ENCODE assay signal across 7 mouse cellular contexts in genomic region chr8:8661759-8662138, GRCm38 (mm10). TPM values are rescaled to one million over a fixed set of nuclear protein-coding genes. Genes with fewer than 3 reads are reported as not detected.
DNase-seq lines count a peak whose midpoint lies in the region; ATAC-seq and TF ChIP-seq lines count a peak whose summit lies in the region.

No protein-coding gene starts in this region.

- no peaks in the 10 kb centered on the region for H3K27me3 ChIP-seq in heart, embryonic 10.5 days (ENCODE audit: insufficient read depth, poor library complexity, severe bottlenecking)
- H3K27me3 ChIP-seq in kidney, embryonic 14.5 days (ENCODE audit: control insufficient read depth, insufficient read depth, low read length), result 0 out of 2 replicates have a peak, but pooled peaks cover 4% of the 10 kb centered on the region
- no peaks in the 10 kb centered on the region for H3K27me3 ChIP-seq in limb, embryonic 14.5 days (ENCODE audit: control insufficient read depth, insufficient read depth, low read length)
- no peaks in the 10 kb centered on the region for H3K27me3 ChIP-seq in midbrain, embryonic 16.5 days (ENCODE audit: control insufficient read depth, insufficient read depth, low read depth, low read length)
- peaks cover 19% of the 10 kb centered on the region for H3K27me3 ChIP-seq in spleen, adult 2 months (ENCODE audit: control insufficient read depth, insufficient read depth, low read length)

- H3K4me2 ChIP-seq in kidney, embryonic 14.5 days (replicated peaks; ENCODE audit: low read depth, low read length), result peak overlapping the region; percentile 92
- peak overlapping the region; percentile 82 for H3K4me2 ChIP-seq in limb, embryonic 14.5 days (replicated peaks; ENCODE audit: low read depth, low read length, severe bottlenecking)
- peak overlapping the region; percentile 93 for H3K4me2 ChIP-seq in midbrain, embryonic 16.5 days (ENCODE audit: low read length)

- H3K27ac ChIP-seq in embryonic fibroblast, embryonic 13.5 days (ENCODE audit: insufficient read depth, low read length), result peak overlapping the region; percentile 55; the same call in 1 of the 2 replicates
- peak overlapping the region; percentile 93 for H3K27ac ChIP-seq in heart, embryonic 10.5 days
- peak overlapping the region; percentile 82; the same call in 1 of the 2 replicates for H3K27ac ChIP-seq in kidney, embryonic 14.5 days (ENCODE audit: low read depth, low read length)
- peak overlapping the region; percentile 67 for H3K27ac ChIP-seq in limb, embryonic 14.5 days (replicated peaks; ENCODE audit: low read depth, low read length)
- H3K27ac ChIP-seq in midbrain, embryonic 16.5 days (ENCODE audit: low read length), result peak overlapping the region; percentile 83
- no peak overlapping the region for H3K27ac ChIP-seq in spleen, adult 2 months (ENCODE audit: insufficient read depth, low read length)

- peak overlapping the region; percentile 89 for H3K9ac ChIP-seq in kidney, embryonic 14.5 days (ENCODE audit: low read depth, low read length)
- peak overlapping the region; percentile 54 for H3K9ac ChIP-seq in limb, embryonic 14.5 days (ENCODE audit: low read depth, low read length, severe bottlenecking)
- H3K9ac ChIP-seq in midbrain, embryonic 16.5 days (ENCODE audit: low read depth, low read length), result peak overlapping the region; percentile 71

- peaks cover 4% of the 10 kb centered on the region; the same call in 1 of the 2 replicates for H3K4me1 ChIP-seq in embryonic fibroblast, embryonic 13.5 days (ENCODE audit: control insufficient read depth, insufficient read depth, low read length)
- peaks cover 21% of the 10 kb centered on the region for H3K4me1 ChIP-seq in heart, embryonic 10.5 days
- 0 out of 2 replicates have a peak, but pooled peaks cover 3% of the 10 kb centered on the region for H3K4me1 ChIP-seq in kidney, embryonic 14.5 days (ENCODE audit: control insufficient read depth, insufficient read depth, low read length)
- peaks cover 14% of the 10 kb centered on the region for H3K4me1 ChIP-seq in limb, embryonic 14.5 days (ENCODE audit: control insufficient read depth, insufficient read depth, low read length)
- H3K4me1 ChIP-seq in midbrain, embryonic 16.5 days (ENCODE audit: control insufficient read depth, insufficient read depth, low read length), result peaks cover 13% of the 10 kb centered on the region
- peaks cover 8% of the 10 kb centered on the region for H3K4me1 ChIP-seq in spleen, adult 2 months (ENCODE audit: control insufficient read depth, insufficient read depth, insufficient read length)

- H3K36me3 ChIP-seq in heart, embryonic 10.5 days, result peaks cover 10% of the 10 kb centered on the region
- peaks cover 10% of the 10 kb centered on the region for H3K36me3 ChIP-seq in kidney, embryonic 14.5 days (ENCODE audit: control insufficient read depth, insufficient read depth, low read length)
- H3K36me3 ChIP-seq in limb, embryonic 14.5 days (ENCODE audit: control insufficient read depth, insufficient read depth, low read length), result peaks cover 10% of the 10 kb centered on the region
- 0 out of 2 replicates have a peak, but pooled peaks cover 4% of the 10 kb centered on the region for H3K36me3 ChIP-seq in midbrain, embryonic 16.5 days (ENCODE audit: control insufficient read depth, insufficient read depth, low read length)
- H3K36me3 ChIP-seq in spleen, adult 2 months (ENCODE audit: control insufficient read depth, insufficient read depth, low read length), result peaks cover 5% of the 10 kb centered on the region

- H3K4me3 ChIP-seq in embryonic fibroblast, embryonic 13.5 days (ENCODE audit: insufficient read depth, low read length), result peak overlapping the region; percentile 72
- H3K4me3 ChIP-seq in heart, embryonic 10.5 days, result peak overlapping the region; percentile 81
- H3K4me3 ChIP-seq in kidney, embryonic 14.5 days (ENCODE audit: low read length), result peak overlapping the region; percentile 82
- peak overlapping the region; percentile 93 for H3K4me3 ChIP-seq in limb, embryonic 14.5 days (replicated peaks; ENCODE audit: low read length)
- peak overlapping the region; percentile 93 for H3K4me3 ChIP-seq in midbrain, embryonic 16.5 days (ENCODE audit: low read depth, low read length)
- H3K4me3 ChIP-seq in spleen, adult 2 months (ENCODE audit: extremely low read depth, insufficient read depth, insufficient read length), result peak overlapping the region; percentile 77

- H3K9me3 ChIP-seq in heart, embryonic 10.5 days, result no peaks in the 10 kb centered on the region
- H3K9me3 ChIP-seq in kidney, embryonic 14.5 days (ENCODE audit: control insufficient read depth, low read length), result no peaks in the 10 kb centered on the region
- no peaks in the 10 kb centered on the region for H3K9me3 ChIP-seq in limb, embryonic 14.5 days (ENCODE audit: control insufficient read depth, low read length)
- H3K9me3 ChIP-seq in midbrain, embryonic 16.5 days (replicated peaks; ENCODE audit: control insufficient read depth, low read length, poor library complexity, severe bottlenecking), result no peaks in the 10 kb centered on the region

- DNase-seq in brain, adult 2 months (ENCODE audit: low read depth, low spot score), result peak; percentile 95
- DNase-seq in heart, embryonic 10.5 days (ENCODE audit: low spot score), result peak; percentile 89
- DNase-seq in limb, embryonic 14.5 days (ENCODE audit: low spot score), result peak; percentile 90
- peak; percentile 64 to 81 for DNase-seq in spleen, adult 2 months (ENCODE audit: low read depth in 1 of 2, low spot score in 2 of 2)

- under 1% methylated on average over 23 of the region's 23 CpGs for WGBS in heart, embryonic 10.5 days
- under 1% methylated on average over 23 of the region's 23 CpGs for WGBS in kidney, embryonic 14.5 days
- 0% methylated on average over 23 of the region's 23 CpGs for WGBS in limb, embryonic 14.5 days
- WGBS in midbrain, embryonic 16.5 days, result under 1% methylated on average over 23 of the region's 23 CpGs
- 1% methylated on average over 23 of the region's 23 CpGs for WGBS in spleen, adult 2 months

- no peak for TF ChIP-seq POLR2A in embryonic fibroblast, embryonic 13.5 days (IDR thresholded peaks at IDR 0.05; ENCODE audit: low read depth, low read length)
- no peak for TF ChIP-seq POLR2A in limb, embryonic 14.5 days (IDR thresholded peaks at IDR 0.05; ENCODE audit: borderline replicate concordance, extremely low read depth, insufficient read depth, insufficient read length)
- no peak for TF ChIP-seq POLR2A in spleen, adult 2 months (IDR thresholded peaks at IDR 0.05; ENCODE audit: low read depth, low read length)

- peak; percentile 56; the same call in 1 of the 2 replicates for TF ChIP-seq CTCF in embryonic fibroblast, embryonic 13.5 days (IDR thresholded peaks at IDR 0.05; ENCODE audit: borderline replicate concordance, insufficient read depth, low read length)
- TF ChIP-seq CTCF in spleen, adult 2 months (IDR thresholded peaks at IDR 0.05; ENCODE audit: extremely low read depth, insufficient read depth, insufficient read length, insufficient replicate concordance), result peak; percentile 68; the same call in 1 of the 2 replicates

- ATAC-seq in kidney, embryonic 14.5 days (ENCODE audit: low FRiP score, low TSS enrichment), result no peak; the same call in none of the 2 replicates
- 0 out of 2 replicates have a peak, but pooled peaks have one; percentile 6 for ATAC-seq in limb, embryonic 14.5 days (ENCODE audit: low FRiP score, low read depth)
- peak; percentile 18 for ATAC-seq in midbrain, embryonic 16.5 days

RNA-seq across cellular contexts. Expression of gene Efnb2, which starts 0.7 kb away (rescaled TPM):
- polyA plus RNA-seq in embryonic fibroblast, embryonic 13.5 days (2011; ENCODE audit: insufficient read length, low read depth, missing spikeins), result 56.9 and 57.2 TPM in 2 replicates
- 15.9 and 24.4 TPM in 2 replicates for polyA plus RNA-seq in heart, embryonic 10.5 days (2016; fragmentation: Nextera tagmentation; extraction: Ambion mirVana)
- polyA plus RNA-seq in kidney, embryonic 14.5 days (2014; fragmentation: Nextera tagmentation; extraction: Ambion mirVana), result 26.3 and 34.1 TPM in 2 replicates
- 74.0 and 111 TPM in 2 replicates for polyA plus RNA-seq in limb, embryonic 14.5 days (2012; rRNA removed)
- polyA plus RNA-seq in limb, embryonic 14.5 days (2014; fragmentation: Nextera tagmentation; extraction: Ambion mirVana), result 42.8 and 54.9 TPM in 2 replicates
- polyA plus RNA-seq in midbrain, embryonic 16.5 days (2015; fragmentation: Nextera tagmentation; extraction: Ambion mirVana), result 10.0 and 10.8 TPM in 2 replicates
- 12.4 and 19.6 TPM in 2 replicates for polyA plus RNA-seq in spleen, adult 2 months (2012; rRNA removed)

RNA-seq across cellular contexts. Expression of gene Arglu1, which starts 28.6 kb away (rescaled TPM):
- polyA plus RNA-seq in embryonic fibroblast, embryonic 13.5 days (2011; ENCODE audit: insufficient read length, low read depth, missing spikeins), result 104 and 109 TPM in 2 replicates
- 93.7 and 112 TPM in 2 replicates for polyA plus RNA-seq in heart, embryonic 10.5 days (2016; fragmentation: Nextera tagmentation; extraction: Ambion mirVana)
- polyA plus RNA-seq in kidney, embryonic 14.5 days (2014; fragmentation: Nextera tagmentation; extraction: Ambion mirVana), result 150 and 183 TPM in 2 replicates
- polyA plus RNA-seq in limb, embryonic 14.5 days (2012; rRNA removed), result 197 and 203 TPM in 2 replicates
- polyA plus RNA-seq in limb, embryonic 14.5 days (2014; fragmentation: Nextera tagmentation; extraction: Ambion mirVana), result 146 and 166 TPM in 2 replicates
- polyA plus RNA-seq in midbrain, embryonic 16.5 days (2015; fragmentation: Nextera tagmentation; extraction: Ambion mirVana), result 150 and 173 TPM in 2 replicates
- 20.7 and 22.4 TPM in 2 replicates for polyA plus RNA-seq in spleen, adult 2 months (2012; rRNA removed)
